Comparison of ENCODE assay signal across 13 mouse cellular contexts in the genomic region with DNA sequence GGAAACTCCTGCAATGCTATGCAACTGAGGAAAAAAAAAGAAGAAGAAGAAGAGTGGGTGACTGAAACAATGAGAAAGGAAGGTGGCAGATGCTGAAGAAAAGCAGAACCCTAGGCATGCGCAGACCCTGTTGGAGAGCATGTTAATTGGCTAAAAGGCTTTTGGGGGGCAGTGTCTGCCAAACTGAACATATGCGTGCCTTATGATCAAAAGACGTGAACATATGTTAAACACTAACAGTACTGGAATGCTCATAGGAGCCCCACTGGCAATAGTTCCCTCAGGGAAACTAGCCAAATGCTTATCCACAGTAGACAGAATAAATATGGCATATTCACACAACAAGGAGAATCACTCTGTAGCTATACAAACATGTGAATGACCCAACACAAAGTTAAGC.
DNase-seq lines count a peak whose midpoint lies in the region; ATAC-seq and TF ChIP-seq lines count a peak whose summit lies in the region.
"Had no signal": no experiment of that assay in that cellular context is flagged by ENCODE, and none has a peak within 500 bp of the region (broad histone marks: within the 10 kb centered on the region; RNA-seq: fewer than 3 reads in every experiment).

No protein-coding gene starts in this region.

- no peaks in the 10 kb centered on the region for H3K27me3 ChIP-seq in cerebellum, adult 2 months (ENCODE audit: control insufficient read depth, insufficient read depth, low read length)
- H3K27me3 ChIP-seq in hindbrain, embryonic 16.5 days (replicated peaks; ENCODE audit: control insufficient read depth, insufficient read depth, low read length) = no peaks in the 10 kb centered on the region
- H3K27me3 ChIP-seq in kidney, adult 2 months (replicated peaks; ENCODE audit: control insufficient read depth, insufficient read depth, low read length) = no peaks in the 10 kb centered on the region
- H3K27me3 ChIP-seq in kidney, embryonic 15.5 days = no peaks in the 10 kb centered on the region
- H3K27me3 ChIP-seq: Patski had no signal

- peak; percentile 45 to 58 for DNase-seq in left cerebral cortex, postnatal 10 days (ENCODE audit: extremely low spot score in 1 of 2, low spot score in 2 of 2)
- DNase-seq in left cerebral cortex, adult 11 months (ENCODE audit: low spot score) = no peak
- peak; percentile 21 to 69 for DNase-seq in cerebellum, adult 2 months
- DNase-seq in right cerebral cortex, adult 18-20 months = peak; percentile 8
- DNase-seq in kidney, adult 2 months = no peak
- DNase-seq: heart, adult 2 months; thymus, adult 18-20 months had no signal

- intact Hi-C loops in left cerebral cortex, postnatal 10 days (cut with DNase I) = no loop called here

- H3K36me3 ChIP-seq in hindbrain, embryonic 16.5 days (ENCODE audit: control insufficient read depth, insufficient read depth, low read length) = no peaks in the 10 kb centered on the region
- H3K36me3 ChIP-seq in kidney, adult 2 months (ENCODE audit: control insufficient read depth, insufficient read depth, low read length) = no peaks in the 10 kb centered on the region
- no peaks in the 10 kb centered on the region for H3K36me3 ChIP-seq in kidney, embryonic 15.5 days

- peak; percentile 93 for ATAC-seq in hindbrain, embryonic 16.5 days
- no peak for ATAC-seq in megakaryocyte-erythroid progenitor cell, adult 5-6 weeks (replicated peaks; ENCODE audit: low FRiP score, low TSS enrichment, poor library complexity, severe bottlenecking)
- ATAC-seq in kidney, embryonic 15.5 days (replicated peaks; ENCODE audit: low FRiP score) = no peak
- ATAC-seq: Patski had no signal

- H3K9ac ChIP-seq in hindbrain, embryonic 16.5 days (ENCODE audit: low read depth, low read length) = no peak overlapping the region
- no peak overlapping the region for H3K9ac ChIP-seq in kidney, embryonic 15.5 days

- no peak overlapping the region for H3K4me3 ChIP-seq in cerebellum, adult 2 months (replicated peaks; ENCODE audit: insufficient read depth, low read depth, low read length)
- H3K4me3 ChIP-seq in hindbrain, embryonic 16.5 days (ENCODE audit: low read length) = no peak overlapping the region
- H3K4me3 ChIP-seq in kidney, adult 2 months (ENCODE audit: insufficient read depth, low read depth, low read length) = no peak overlapping the region
- no peak overlapping the region for H3K4me3 ChIP-seq in kidney, embryonic 15.5 days (replicated peaks)
- H3K4me3 ChIP-seq: erythroblast, embryonic 14.5 days; heart, adult 2 months; myocyte had no signal

- WGBS in cerebellum, adult 2 months = 12% methylated on average over 3 of the region's 3 CpGs
- WGBS in hindbrain, embryonic 16.5 days = 51% methylated on average over 3 of the region's 3 CpGs
- WGBS in kidney, adult 2 months = 78% methylated on average over 3 of the region's 3 CpGs
- 92% methylated on average over 3 of the region's 3 CpGs for WGBS in kidney, embryonic 15.5 days

- H3K4me2 ChIP-seq in hindbrain, embryonic 16.5 days (ENCODE audit: low read length) = no peak overlapping the region
- H3K4me2 ChIP-seq in kidney, embryonic 15.5 days = no peak overlapping the region

- no peaks in the 10 kb centered on the region for H3K4me1 ChIP-seq in cerebellum, adult 2 months (ENCODE audit: control insufficient read depth, insufficient read depth, low read length)
- no peaks in the 10 kb centered on the region for H3K4me1 ChIP-seq in hindbrain, embryonic 16.5 days (ENCODE audit: control insufficient read depth, insufficient read depth, low read depth, low read length)
- no peaks in the 10 kb centered on the region for H3K4me1 ChIP-seq in kidney, adult 2 months (ENCODE audit: control insufficient read depth, insufficient read depth, low read length)
- no peaks in the 10 kb centered on the region for H3K4me1 ChIP-seq in kidney, embryonic 15.5 days

- H3K27ac ChIP-seq in cerebellum, adult 2 months (ENCODE audit: insufficient read depth, low read length) = no peak overlapping the region
- no peak overlapping the region for H3K27ac ChIP-seq in hindbrain, embryonic 16.5 days (ENCODE audit: low read depth, low read length)
- no peak overlapping the region for H3K27ac ChIP-seq in kidney, adult 2 months (ENCODE audit: insufficient read depth, low read depth, low read length)
- H3K27ac ChIP-seq in kidney, embryonic 15.5 days = no peak overlapping the region
- H3K27ac ChIP-seq: heart, adult 2 months had no signal

- no peaks in the 10 kb centered on the region for H3K9me3 ChIP-seq in hindbrain, embryonic 16.5 days (ENCODE audit: control insufficient read depth, low read length)
- H3K9me3 ChIP-seq in kidney, embryonic 15.5 days (replicated peaks) = no peaks in the 10 kb centered on the region

- TF ChIP-seq POLR2A in cerebellum, adult 2 months (IDR thresholded peaks at IDR 0.05; ENCODE audit: borderline replicate concordance, insufficient read depth, low read length) = no peak
- no peak for TF ChIP-seq POLR2A in kidney, adult 2 months (IDR thresholded peaks at IDR 0.05; ENCODE audit: low read depth, low read length)

- no peak for TF ChIP-seq CTCF in cerebellum, adult 2 months (IDR thresholded peaks at IDR 0.05; ENCODE audit: borderline replicate concordance, insufficient read depth, low read depth, low read length)
- no peak for TF ChIP-seq CTCF in kidney, adult 2 months (conservative IDR thresholded peaks at IDR 0.05; ENCODE audit: insufficient read depth, insufficient read length, low read depth, low read length)

Comparison
In these comparisons a context has a peak if more than half of its experiments do, and no peak if none do; other contexts are left out.
1. DNase-seq: peak in left cerebral cortex, postnatal 10 days (2 of 2), cerebellum, adult 2 months (2 of 2) and right cerebral cortex, adult 18-20 months (single experiment); none in left cerebral cortex, adult 11 months (single experiment) and kidney, adult 2 months (single experiment).